Mouse (Mus musculus): ENCODE data around the gene Nkd2.

GRCm38 (mm10) chr13:73769916-73770682 lies 77.3 kb downstream of the Nkd2 start:
- TF ChIP-seq CTCF (IDR thresholded peaks at IDR 0.05; ENCODE audit: low read depth) (peak; percentile 32), EP300 (optimal IDR thresholded peaks at IDR 0.05) (no peak)

Data from stomach, postnatal 0 days (tissue).